Mouse (Mus musculus): ENCODE data around the gene Oas2. TPM values are rescaled to one million over a fixed set of nuclear protein-coding genes. Genes with fewer than 3 reads are reported as not detected.

Oas2 gene
- 10 to 100 TPM; 12.5 to 18.8 TPM for total RNA-seq (2023)

DNA sequence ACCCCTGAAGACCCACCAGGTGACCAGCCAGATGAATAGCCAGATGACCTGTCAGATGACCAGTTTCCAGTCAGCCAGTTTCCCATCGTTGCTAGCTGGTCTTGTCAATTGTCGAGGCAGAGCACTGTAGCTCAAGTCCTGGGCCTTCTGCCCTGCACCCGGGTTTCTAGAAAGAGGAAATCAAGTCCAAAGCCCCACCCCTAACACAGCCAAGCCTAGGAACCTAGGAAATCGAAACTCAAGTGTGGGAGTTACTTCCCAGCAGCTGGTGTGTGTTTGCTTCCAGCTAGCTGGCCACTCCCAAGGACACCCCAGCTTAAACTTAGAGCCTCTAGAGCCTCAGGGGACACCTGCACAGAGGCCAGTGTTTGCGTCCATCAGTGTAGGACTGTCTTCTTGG is at the start of gene Oas2:
Oas2 (minus strand) TSS at position 166 of the 400 bp plus-strand sequence.

DNA sequence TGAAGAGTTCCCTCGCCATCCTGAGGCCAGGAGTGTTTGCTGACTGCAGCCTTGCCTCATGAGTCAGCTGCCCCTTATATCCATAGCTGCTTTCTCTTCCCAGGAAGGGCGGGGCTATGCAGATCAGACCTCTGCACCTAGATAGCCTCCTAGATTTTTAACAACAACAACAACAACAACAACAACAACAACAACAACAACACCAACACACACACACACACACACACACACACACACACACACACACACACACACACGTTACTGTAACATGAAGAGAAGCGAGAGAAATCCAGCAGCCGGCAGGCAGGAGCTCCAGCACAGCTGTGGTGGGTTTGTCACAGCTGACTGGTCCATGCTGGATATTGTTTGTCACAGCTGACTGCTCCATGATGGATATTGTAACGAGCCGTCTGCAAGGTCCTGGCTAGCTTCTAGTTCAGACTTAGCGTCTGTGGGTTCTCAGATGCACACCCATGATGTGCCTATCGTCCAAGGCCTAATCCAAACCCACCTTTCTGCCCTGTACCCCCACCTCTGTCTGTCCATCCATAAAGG is 45.9 kb upstream of the Oas2 start, which contains the start of gene Oas1e:
Oas1e (minus strand) TSS at position 51 of the 555 bp plus-strand sequence.

GRCm38 (mm10) chr5:120777478-120777877 is 27.8 kb upstream of the Oas2 start, which contains the start of gene Oas3:
Gene Oas3, minus strand, starts transcription at chr5:120777661.

DNA sequence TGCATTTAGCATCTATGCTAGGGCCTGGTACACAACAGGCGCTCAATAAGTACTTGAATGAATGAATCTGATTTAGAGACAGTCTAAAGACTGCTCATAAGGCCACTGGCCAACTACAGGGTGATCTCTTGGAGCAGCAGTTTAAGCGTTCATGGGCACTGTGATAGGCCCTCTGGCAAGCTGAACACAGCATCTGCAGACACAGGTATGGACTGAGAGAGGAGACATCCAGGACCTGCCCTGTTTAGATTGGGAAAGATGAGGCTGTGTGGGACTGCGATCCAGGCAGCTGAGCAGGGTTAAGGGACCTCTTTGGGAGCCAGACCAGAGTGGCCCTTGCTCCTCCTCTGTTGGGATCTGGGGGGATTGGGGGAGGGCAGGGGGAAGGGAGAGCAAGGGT is 37.8 kb downstream of the Oas2 start, which contains the start of gene Dtx1:
Dtx1 (minus strand) TSS at position 101 of the 400 bp plus-strand sequence.

Other genes with a start within 250 kb of the Oas2 start
- 10 to 100 TPM; 56.4 to 58.9 TPM for gene Plbd2, start 246.2 kb downstream of the Oas2 start, total RNA-seq (2023)
- gene Slc8b1, start 238.7 kb downstream of the Oas2 start, total RNA-seq (2023): 100 to 1,000 TPM; 302 to 324 TPM
- gene Tpcn1, start 161.2 kb downstream of the Oas2 start, total RNA-seq (2023): 10 to 100 TPM; 35.2 to 48.9 TPM
- gene Iqcd, start 160.8 kb downstream of the Oas2 start, total RNA-seq (2023): not detected
- 1 to 10 TPM; 3.6 to 6.1 TPM for gene Rita1, start 137.3 kb downstream of the Oas2 start, total RNA-seq (2023)
- gene Ddx54, start 137.1 kb downstream of the Oas2 start, total RNA-seq (2023): 100 to 1,000 TPM; 100 to 112 TPM
- not detected for gene Cfap73, start 115.6 kb downstream of the Oas2 start, total RNA-seq (2023)
- not detected for gene Rasal1, start 101.0 kb downstream of the Oas2 start, total RNA-seq (2023)
- 1 to 10 TPM; 1.5 to 3.1 TPM for gene Dtx1, start 37.9 kb downstream of the Oas2 start, total RNA-seq (2023)
- 10 to 100 TPM; 15.4 to 27.5 TPM for gene Oas3, start 27.8 kb upstream of the Oas2 start, total RNA-seq (2023)
- gene Oas1e, start 45.7 kb upstream of the Oas2 start, total RNA-seq (2023): not detected
- gene Oas1c, start 62.7 kb upstream of the Oas2 start, total RNA-seq (2023): 1 to 10 TPM; 1.1 to 2.1 TPM
- gene Oas1f, start 97.5 kb upstream of the Oas2 start, total RNA-seq (2023): not detected
- not detected for gene Oas1h, start 111.6 kb upstream of the Oas2 start, total RNA-seq (2023)
- gene Oas1g, start 137.8 kb upstream of the Oas2 start, total RNA-seq (2023): 1 to 10 TPM; 5.1 to 5.3 TPM
- gene Oas1a, start 157.7 kb upstream of the Oas2 start, total RNA-seq (2023): 10 to 100 TPM; 25.3 to 36.7 TPM
- not detected for gene Oas1d, start 164.7 kb upstream of the Oas2 start, total RNA-seq (2023)